Mouse (Mus musculus) adrenal gland, postnatal 10 days (tissue): ENCODE data around the gene Gm10295. TPM values are rescaled to one million over a fixed set of nuclear protein-coding genes. Genes with fewer than 3 reads are reported as not detected.

Source experiments
- DNase-seq: peaks from one replicate; pipeline ENCODE4 v3.0.0; 2021; ENCODE audit warnings: mixed read lengths
- total RNA-seq, 2 experiments: library from RNA; stranded (reverse); gene quantifications; 2 replicates each; pipeline ENCODE4 v1.2.3; 2021

The Gm10295 gene
- total RNA-seq, 2 experiments from 2014 or later, result not detected

DNA sequence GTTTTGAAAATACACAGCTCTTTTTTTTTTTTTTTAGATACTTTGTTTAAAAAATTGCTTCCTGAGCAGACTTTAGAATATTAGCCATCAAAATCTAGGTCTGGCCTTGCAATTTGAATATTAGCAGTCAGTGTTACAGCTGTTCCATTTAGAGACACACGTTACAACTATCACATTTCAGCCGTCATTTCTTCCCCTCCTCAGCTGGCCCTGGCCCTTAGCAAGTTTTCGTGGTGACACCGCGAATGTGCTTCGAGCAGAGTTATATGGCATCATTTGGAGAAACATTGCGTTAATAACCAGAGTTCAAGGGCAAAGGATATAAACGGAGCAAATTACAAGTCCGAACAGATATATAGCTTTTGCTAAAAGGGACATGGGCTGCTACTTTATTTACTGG is 2.4 kb downstream of the Gm10295 start:
- DNase-seq, result no peak

DNA sequence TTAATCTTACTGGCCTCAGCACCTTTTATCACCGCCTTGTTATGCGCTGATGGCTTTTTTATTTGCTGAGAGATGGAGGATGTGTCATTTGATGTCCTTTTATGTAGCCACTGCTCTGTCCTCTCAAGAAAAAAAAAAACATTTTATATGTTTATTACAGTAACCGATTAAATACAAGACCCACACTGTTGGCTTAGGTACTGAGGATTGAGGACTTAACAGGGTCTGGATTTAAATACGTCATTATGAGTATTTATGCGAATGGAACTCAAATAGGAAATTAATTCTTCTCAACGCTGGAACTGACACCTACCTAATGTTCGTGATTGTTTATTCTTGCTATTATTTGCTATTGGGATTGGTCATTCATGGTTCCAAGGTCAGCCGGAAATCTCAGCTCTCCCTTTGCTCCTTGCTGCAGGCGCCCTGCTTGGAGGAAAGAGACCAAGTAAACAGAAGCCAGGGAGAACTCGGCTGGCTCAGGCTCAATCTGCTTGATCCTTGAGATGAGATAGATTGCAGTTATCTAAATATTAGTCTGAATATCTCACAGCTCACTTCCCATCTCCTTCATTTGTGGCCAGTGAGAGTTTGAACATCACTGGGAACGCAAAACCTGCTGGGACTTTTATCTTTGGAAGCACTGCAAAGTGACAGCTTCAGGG is 26.2 kb downstream of the Gm10295 start:
- DNase-seq, result no peak

DNA sequence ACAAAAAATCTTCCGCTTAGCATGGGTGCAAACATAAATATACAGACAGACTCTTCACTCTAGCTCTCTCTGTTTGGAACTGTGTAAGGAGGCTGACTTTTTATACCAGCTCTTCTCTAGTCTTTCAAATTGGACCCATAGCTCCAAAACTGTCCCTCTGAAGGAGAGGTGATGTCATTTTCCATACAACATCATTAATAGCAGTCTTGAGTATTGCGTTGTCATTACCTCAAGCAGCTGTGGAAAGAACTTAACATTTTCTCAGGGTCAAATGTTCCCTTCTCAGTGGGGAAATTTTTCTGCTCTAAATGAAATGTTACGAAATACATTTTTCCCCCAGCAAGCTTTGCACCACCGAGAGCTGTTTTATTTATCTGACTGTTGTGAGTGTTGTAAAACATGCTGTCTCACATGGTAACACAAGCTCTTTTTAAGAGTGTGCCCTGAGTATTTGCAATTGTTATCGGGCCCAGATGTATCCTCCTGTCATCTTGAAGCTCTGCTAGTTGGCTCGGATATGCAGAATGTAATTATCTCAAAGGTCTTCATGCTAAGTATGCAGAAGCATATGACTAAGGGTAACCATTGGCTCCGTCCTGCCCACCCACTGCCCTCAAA is 38.0 kb downstream of the Gm10295 start:
- no peak for DNase-seq

DNA sequence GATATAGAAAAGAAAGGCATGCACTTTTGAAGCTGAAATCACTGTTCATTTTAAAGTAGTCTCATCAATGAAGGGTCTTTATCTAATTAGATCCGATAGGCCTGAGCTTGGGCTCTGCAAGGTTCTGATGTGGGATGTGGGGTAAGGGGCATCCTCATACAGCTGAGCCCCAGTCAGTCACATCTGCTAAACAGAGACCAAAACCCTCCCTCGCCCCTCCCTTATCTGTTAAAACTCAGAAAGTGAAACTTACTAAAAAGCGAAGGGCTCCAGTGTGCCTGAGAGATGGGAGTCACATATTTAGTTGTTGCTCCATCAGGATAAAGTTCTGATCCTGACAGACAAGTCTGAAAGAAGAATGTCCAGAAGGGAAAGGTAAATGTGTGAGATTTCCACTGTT is 38.9 kb downstream of the Gm10295 start:
- DNase-seq, result no peak

- peak; percentile 19 for DNase-seq
Measured at GRCm38 (mm10) chr7:71311411-71311810, 39.9 kb downstream of the Gm10295 start.

DNA sequence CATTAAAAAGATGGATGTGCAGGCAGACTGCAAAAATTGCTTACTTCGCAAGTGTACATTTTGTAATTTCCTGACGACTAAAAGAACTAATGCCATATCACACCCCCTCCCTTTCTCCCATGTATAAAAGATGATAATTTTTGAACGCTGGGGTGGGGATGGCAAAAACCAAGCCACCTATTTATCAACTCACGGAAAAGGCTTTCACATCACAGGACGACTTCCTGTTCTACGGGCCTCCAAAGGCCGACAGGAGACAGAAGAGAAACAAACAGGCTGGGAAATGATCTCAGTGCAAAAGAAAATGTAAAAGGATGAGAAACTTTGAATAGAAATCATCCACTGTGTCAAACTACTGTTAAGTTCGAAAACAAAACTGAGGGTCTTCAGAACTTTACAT is 43.2 kb downstream of the Gm10295 start:
- DNase-seq, result no peak

GRCm38 (mm10) chr7:71302714-71303113 is 48.6 kb downstream of the Gm10295 start:
- no peak for DNase-seq
